Mouse (Mus musculus): ENCODE measurements around the gene Hnrnpf.

- no peak for TF ChIP-seq POLR2A (IDR thresholded peaks at IDR 0.05; ENCODE audit: low read depth, low read length)
- TF ChIP-seq CTCF (conservative IDR thresholded peaks at IDR 0.05; ENCODE audit: insufficient read depth, insufficient read length, low read depth, low read length): no peak
Measured at GRCm38 (mm10) chr6:117861848-117862247, 38.3 kb upstream of the Hnrnpf start, which contains the start of gene Zfp239.

Measured in kidney, adult 2 months (tissue).